Mouse (Mus musculus): ENCODE data around the gene Lsm10. TPM values are rescaled to one million over a fixed set of nuclear protein-coding genes. Genes with fewer than 3 reads are reported as not detected.
"Not testable (repeated sequence)": the region's sequence is repeated elsewhere in the genome, so short reads cannot be mapped to it uniquely, and the experiment has no call there.

The Lsm10 gene
- polyA plus RNA-seq, 1 experiment from 2014 or later: 50.3 TPM

- no peak overlapping the region for H3K9ac ChIP-seq
- WGBS: 68% methylated on average over 6 of the region's 6 CpGs
- H3K4me3 ChIP-seq: no peak overlapping the region
- no peak overlapping the region for H3K4me2 ChIP-seq
- no peaks in the 10 kb centered on the region for H3K36me3 ChIP-seq
- no peaks in the 10 kb centered on the region for H3K27me3 ChIP-seq
- no peak overlapping the region for H3K27ac ChIP-seq
- H3K4me1 ChIP-seq: no peaks in the 10 kb centered on the region
- ATAC-seq (ENCODE audit: borderline replicate concordance, extremely low read depth, low FRiP score, low TSS enrichment): no peak
- H3K9me3 ChIP-seq: no peaks in the 10 kb centered on the region
Measured at GRCm38 (mm10) chr4:126077833-126078232, 18.6 kb upstream of the Lsm10 start.

- no peaks in the 10 kb centered on the region for H3K4me1 ChIP-seq
- H3K36me3 ChIP-seq: no peaks in the 10 kb centered on the region
- H3K9ac ChIP-seq: no peak overlapping the region
- no peaks in the 10 kb centered on the region for H3K9me3 ChIP-seq
- H3K4me3 ChIP-seq: no peak overlapping the region
- H3K27ac ChIP-seq: no peak overlapping the region
- 51% methylated on average over 4 of the region's 4 CpGs for WGBS
- no peak overlapping the region for H3K4me2 ChIP-seq
- H3K27me3 ChIP-seq: no peaks in the 10 kb centered on the region
- ATAC-seq (ENCODE audit: borderline replicate concordance, extremely low read depth, low FRiP score, low TSS enrichment): no peak
Measured at GRCm38 (mm10) chr4:126079266-126079665, 17.2 kb upstream of the Lsm10 start.

DNA sequence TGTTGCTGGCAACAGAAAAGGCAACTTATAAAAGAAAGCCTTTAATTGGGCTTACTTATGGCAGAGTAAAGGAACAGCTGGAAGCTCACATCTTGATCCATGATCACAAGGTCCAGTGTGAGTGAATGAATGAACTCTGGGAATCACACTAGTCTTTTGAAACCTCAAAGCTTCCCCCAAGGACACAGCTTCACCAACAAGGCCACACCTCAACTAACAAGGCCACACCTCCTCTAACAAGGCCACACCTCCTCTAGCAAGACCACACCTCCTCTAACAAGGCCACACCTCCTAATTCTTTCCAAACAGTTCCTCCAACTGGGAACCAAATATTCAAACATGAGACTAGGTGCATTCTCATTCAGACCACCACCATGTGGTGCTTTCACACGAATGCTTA lies 14.8 kb upstream of the Lsm10 start:
- no peak for ATAC-seq (ENCODE audit: borderline replicate concordance, extremely low read depth, low FRiP score, low TSS enrichment)
- H3K9ac ChIP-seq: no peak overlapping the region
- H3K4me2 ChIP-seq: no peak overlapping the region
- H3K9me3 ChIP-seq: no peaks in the 10 kb centered on the region
- H3K4me3 ChIP-seq: no peak overlapping the region
- H3K36me3 ChIP-seq: no peaks in the 10 kb centered on the region
- 92% methylated on average over 1 of the region's 1 CpGs for WGBS
- H3K27me3 ChIP-seq: no peaks in the 10 kb centered on the region
- H3K4me1 ChIP-seq: no peaks in the 10 kb centered on the region
- no peak overlapping the region for H3K27ac ChIP-seq

DNA sequence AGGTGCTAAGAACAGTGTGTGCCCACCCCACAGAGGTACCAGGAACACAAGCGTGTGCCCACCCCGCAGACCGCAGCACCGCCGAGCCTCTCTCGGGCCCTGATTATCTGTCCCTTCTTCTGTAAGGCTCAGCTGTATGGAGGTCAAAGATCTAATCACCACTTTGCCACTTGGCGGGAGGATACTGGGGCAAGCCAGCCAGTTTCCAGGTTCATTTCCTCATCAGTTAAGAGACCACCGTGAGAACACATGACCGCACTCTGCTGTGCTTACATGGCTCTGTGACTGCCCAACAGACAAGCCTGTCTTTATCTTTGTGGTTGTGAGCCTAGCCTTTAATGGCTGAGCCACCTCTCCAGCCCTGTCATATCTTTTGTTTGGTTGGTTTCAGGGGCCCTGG lies 13.4 kb upstream of the Lsm10 start:
- H3K36me3 ChIP-seq: no peaks in the 10 kb centered on the region
- H3K4me1 ChIP-seq: no peaks in the 10 kb centered on the region
- no peaks in the 10 kb centered on the region for H3K27me3 ChIP-seq
- H3K9me3 ChIP-seq: no peaks in the 10 kb centered on the region
- no peak overlapping the region for H3K9ac ChIP-seq
- no peak for ATAC-seq (ENCODE audit: borderline replicate concordance, extremely low read depth, low FRiP score, low TSS enrichment)
- H3K4me2 ChIP-seq: no peak overlapping the region
- H3K4me3 ChIP-seq: no peak overlapping the region
- 89% methylated on average over 9 of the region's 9 CpGs for WGBS
- no peak overlapping the region for H3K27ac ChIP-seq

GRCm38 (mm10) chr4:126084382-126084781 lies 12.0 kb upstream of the Lsm10 start:
- WGBS: 65% methylated on average over 8 of the region's 8 CpGs

GRCm38 (mm10) chr4:126085996-126086576 lies 10.3 kb upstream of the Lsm10 start:
- no peaks in the 10 kb centered on the region for H3K4me1 ChIP-seq
- no peak overlapping the region for H3K4me2 ChIP-seq
- no peaks in the 10 kb centered on the region for H3K27me3 ChIP-seq
- no peak overlapping the region for H3K27ac ChIP-seq
- no peak overlapping the region for H3K9ac ChIP-seq
- peak; percentile 82; the same call in 1 of the 2 replicates for ATAC-seq (ENCODE audit: borderline replicate concordance, extremely low read depth, low FRiP score, low TSS enrichment)
- WGBS: 25% methylated on average over 7 of the region's 7 CpGs
- no peaks in the 10 kb centered on the region for H3K9me3 ChIP-seq
- H3K36me3 ChIP-seq: no peaks in the 10 kb centered on the region
- H3K4me3 ChIP-seq: no peak overlapping the region

More at GRCm38 (mm10) chr4:126084382-126084781, 12.0 kb upstream of the Lsm10 start:
- Histone ChIP-seq H3K27me3 (no peaks in the 10 kb centered on the region), H3K27ac (no peak overlapping the region), H3K4me1 (no peaks in the 10 kb centered on the region), H3K4me3 (no peak overlapping the region), H3K36me3 (no peaks in the 10 kb centered on the region), H3K9ac (no peak overlapping the region), H3K9me3 (no peaks in the 10 kb centered on the region), H3K4me2 (no peak overlapping the region)
- no peak; the same call in 1 of the 2 replicates for ATAC-seq (ENCODE audit: borderline replicate concordance, extremely low read depth, low FRiP score, low TSS enrichment)

DNA sequence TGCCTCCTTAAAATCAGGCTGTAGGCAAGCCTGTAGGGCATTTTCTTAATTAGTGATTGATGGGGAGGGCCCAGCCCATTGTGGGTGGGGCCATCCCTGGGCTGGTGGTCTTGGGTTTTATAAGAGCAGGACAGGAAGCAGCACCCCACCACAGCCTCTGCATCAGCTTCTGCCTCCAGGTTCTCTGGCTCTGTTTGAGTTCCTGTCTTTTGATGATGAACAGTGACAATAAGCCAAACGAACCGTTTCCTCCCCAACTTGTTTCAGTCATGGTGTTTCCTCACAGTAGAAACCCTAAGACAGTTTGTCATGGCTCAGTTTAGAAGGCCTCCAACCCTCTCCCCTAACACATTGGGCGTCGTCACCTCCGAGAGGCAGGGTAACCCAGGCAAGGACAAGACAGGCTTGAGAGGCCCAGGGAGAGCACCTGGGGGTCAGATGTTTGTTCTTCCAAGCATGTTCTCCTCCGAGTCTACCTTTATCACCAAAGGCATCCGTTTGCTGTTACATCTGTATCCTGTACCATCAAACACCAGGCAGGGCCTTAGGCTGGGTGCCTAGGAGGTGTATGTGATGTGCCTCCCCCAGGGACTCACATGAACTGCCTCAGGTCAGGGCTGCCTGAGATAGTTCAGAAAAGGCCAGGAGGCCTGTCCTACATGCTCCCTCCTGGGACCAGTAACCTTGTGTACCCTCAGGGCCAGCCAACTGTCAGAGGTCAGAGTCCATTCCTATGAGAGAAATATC lies 6.1 kb upstream of the Lsm10 start:
- Histone ChIP-seq H3K4me3 (no peak overlapping the region), H3K36me3 (no peaks in the 10 kb centered on the region), H3K4me2 (no peak overlapping the region), H3K27me3 (no peaks in the 10 kb centered on the region), H3K9ac (0 out of 2 replicates have a peak overlapping the region, but pooled peaks have one; percentile 4), H3K4me1 (no peaks in the 10 kb centered on the region), H3K9me3 (no peaks in the 10 kb centered on the region), H3K27ac (no peak overlapping the region)
- WGBS: 63% methylated on average over 7 of the region's 7 CpGs
- ATAC-seq (ENCODE audit: borderline replicate concordance, extremely low read depth, low FRiP score, low TSS enrichment): no peak

GRCm38 (mm10) chr4:126090848-126091124 lies 5.6 kb upstream of the Lsm10 start:
- Histone ChIP-seq H3K9ac (no peak overlapping the region), H3K27me3 (no peaks in the 10 kb centered on the region), H3K9me3 (no peaks in the 10 kb centered on the region), H3K27ac (no peak overlapping the region), H3K4me3 (no peak overlapping the region), H3K36me3 (no peaks in the 10 kb centered on the region), H3K4me1 (no peaks in the 10 kb centered on the region), H3K4me2 (no peak overlapping the region)
- WGBS: 69% methylated on average over 4 of the region's 4 CpGs
- no peak for ATAC-seq (ENCODE audit: borderline replicate concordance, extremely low read depth, low FRiP score, low TSS enrichment)

- H3K4me2 ChIP-seq: no peak overlapping the region
- peaks cover under 1% of the 10 kb centered on the region; the same call in 1 of the 2 replicates for H3K4me1 ChIP-seq
- no peak overlapping the region for H3K27ac ChIP-seq
- WGBS: 70% methylated on average over 8 of the region's 8 CpGs
- no peaks in the 10 kb centered on the region for H3K36me3 ChIP-seq
- no peaks in the 10 kb centered on the region for H3K9me3 ChIP-seq
- H3K4me3 ChIP-seq: no peak overlapping the region
- no peak overlapping the region for H3K9ac ChIP-seq
- ATAC-seq (ENCODE audit: borderline replicate concordance, extremely low read depth, low FRiP score, low TSS enrichment): no peak
- no peaks in the 10 kb centered on the region for H3K27me3 ChIP-seq
Measured at GRCm38 (mm10) chr4:126091873-126092272, 4.5 kb upstream of the Lsm10 start.

GRCm38 (mm10) chr4:126095622-126096430 lies 597 bp upstream of the Lsm10 start:
- 52% methylated on average over 14 of the region's 14 CpGs for WGBS
- H3K36me3 ChIP-seq; H3K9ac ChIP-seq; H3K27me3 ChIP-seq; H3K4me1 ChIP-seq; H3K9me3 ChIP-seq; H3K27ac ChIP-seq; ATAC-seq (ENCODE audit: borderline replicate concordance, extremely low read depth, low FRiP score, low TSS enrichment): not testable (repeated sequence)
- Histone ChIP-seq H3K4me2 (peak overlapping the region; percentile 60), H3K4me3 (peak overlapping the region; percentile 65)

DNA sequence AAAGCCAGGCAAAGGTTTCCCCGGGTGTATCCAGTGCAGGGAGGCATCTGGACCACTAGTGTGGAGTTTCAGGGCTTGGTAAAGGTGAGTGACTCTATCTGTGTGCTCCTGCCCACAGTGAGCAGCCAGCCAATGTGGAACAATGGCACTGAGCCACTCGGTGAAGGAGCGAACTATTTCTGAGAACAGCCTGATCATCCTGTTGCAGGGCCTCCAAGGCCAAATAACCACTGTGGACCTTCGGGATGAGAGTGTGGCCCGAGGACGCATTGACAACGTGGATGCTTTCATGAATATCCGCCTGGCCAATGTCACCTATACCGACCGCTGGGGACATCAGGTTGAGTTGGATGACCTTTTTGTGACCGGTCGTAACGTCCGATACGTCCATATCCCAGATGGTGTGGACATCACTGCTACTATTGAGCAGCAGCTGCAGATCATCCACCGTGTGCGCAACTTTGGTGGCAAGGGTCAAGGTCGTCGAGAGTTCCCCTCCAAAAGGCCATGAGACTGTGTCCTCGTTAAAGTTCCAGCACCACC lies 1.4 kb downstream of the Lsm10 start:
- Histone ChIP-seq H3K36me3 (0 out of 2 replicates have a peak, but pooled peaks cover 7% of the 10 kb centered on the region), H3K27me3 (no peaks in the 10 kb centered on the region), H3K4me2 (no peak overlapping the region), H3K4me3 (no peak overlapping the region), H3K9me3 (no peaks in the 10 kb centered on the region), H3K4me1 (peaks cover 15% of the 10 kb centered on the region), H3K27ac (no peak overlapping the region), H3K9ac (no peak overlapping the region)
- ATAC-seq (ENCODE audit: borderline replicate concordance, extremely low read depth, low FRiP score, low TSS enrichment): no peak
- 91% methylated on average over 20 of the region's 20 CpGs for WGBS

GRCm38 (mm10) chr4:126099365-126099764 lies 2.9 kb downstream of the Lsm10 start:
- Histone ChIP-seq H3K27me3 (no peaks in the 10 kb centered on the region), H3K9me3 (no peaks in the 10 kb centered on the region), H3K4me3 (no peak overlapping the region), H3K36me3 (0 out of 2 replicates have a peak, but pooled peaks cover 7% of the 10 kb centered on the region), H3K27ac (no peak overlapping the region), H3K4me1 (peaks cover 22% of the 10 kb centered on the region), H3K9ac (no peak overlapping the region), H3K4me2 (no peak overlapping the region)
- 82% methylated on average over 3 of the region's 3 CpGs for WGBS
- no peak for ATAC-seq (ENCODE audit: borderline replicate concordance, extremely low read depth, low FRiP score, low TSS enrichment)
